Mouse (Mus musculus) forebrain, embryonic 12.5 days (tissue): Measurements from ENCODE around the gene Mcrs1. TPM values are rescaled to one million over a fixed set of nuclear protein-coding genes. Genes with fewer than 3 reads are reported as not detected.
A peak's percentile ranks its signal among the peaks of the same experiment; 100 is the strongest.
"Not testable (repeated sequence)": the region's sequence is repeated elsewhere in the genome, so short reads cannot be mapped to it uniquely, and the experiment has no call there.

Experiments used
- ATAC-seq: fragments of 200-750 bp; cut with Nextera tagmentation; 2 replicates; pipeline ENCODE4 v1.8.0; 2017; ENCODE audit warnings: moderate TSS enrichment; ENCODE audit not compliant: low FRiP score
- H3K27ac ChIP-seq: fragments of 300-500 bp; sonication (generic); 2 replicates; pipeline ENCODE4 v1.5.1; 2016; ENCODE audit warnings: mild to moderate bottlenecking
- H3K27me3 ChIP-seq: fragments of 300-500 bp; sonication (generic); 2 replicates; pipeline ENCODE4 v1.6.1; 2016; ENCODE audit warnings: mild to moderate bottlenecking
- H3K36me3 ChIP-seq: fragments of 300-500 bp; sonication (generic); replicated peaks from 2 replicates; pipeline ENCODE4 v1.6.1; 2016; ENCODE audit warnings: mild to moderate bottlenecking
- H3K4me1 ChIP-seq: fragments of 300-500 bp; sonication (generic); 2 replicates; pipeline ENCODE4 v1.6.1; 2016
- H3K4me2 ChIP-seq: fragments of 300-500 bp; sonication (generic); 2 replicates; pipeline ENCODE4 v1.6.1; 2016; ENCODE audit warnings: mild to moderate bottlenecking, moderate library complexity
- H3K4me3 ChIP-seq: fragments of 300-500 bp; sonication (generic); replicated peaks from 2 replicates; pipeline ENCODE4 v1.5.1; 2016; ENCODE audit warnings: mild to moderate bottlenecking
- H3K9ac ChIP-seq: fragments of 300-500 bp; sonication (generic); 2 replicates; pipeline ENCODE4 v1.6.1; 2016; ENCODE audit warnings: mild to moderate bottlenecking
- H3K9me3 ChIP-seq: fragments of 300-500 bp; sonication (generic); 2 replicates; pipeline ENCODE4 v1.6.1; 2016
- WGBS: fragments of 180-500 bp; shearing (Covaris S2); methylation state at CpG from one replicate; pipeline ENCODE4 v1.1.7; 2016; 5-methylcytosine and 5-hydroxymethylcytosine counted together
- polyA plus RNA-seq: library from polyadenylated mRNA; unstranded; fragments of >200 nt; fragmentation: Nextera tagmentation; extraction: Ambion mirVana; gene quantifications from 2 replicates; pipeline ENCODE4 v1.2.1, GENCODE M21; 2016

The Mcrs1 gene
- polyA plus RNA-seq, 1 experiment from 2014 or later, result 185 TPM

- H3K36me3 ChIP-seq, result peaks cover 80% of the 10 kb centered on the region
Measured at GRCm38 (mm10) chr15:99246736-99247135, 5.0 kb downstream of the Mcrs1 start.

GRCm38 (mm10) chr15:99242045-99242444, 9.7 kb downstream of the Mcrs1 start:
- no peak for ATAC-seq
- Histone ChIP-seq H3K4me2 (no peak overlapping the region), H3K36me3 (peaks cover 65% of the 10 kb centered on the region), H3K27ac (no peak overlapping the region), H3K4me1 (0 out of 2 replicates have a peak, but pooled peaks cover 2% of the 10 kb centered on the region), H3K9ac (no peak overlapping the region), H3K27me3 (no peaks in the 10 kb centered on the region), H3K4me3 (no peak overlapping the region), H3K9me3 (no peaks in the 10 kb centered on the region)
- WGBS, result 91% methylated on average over 10 of the region's 10 CpGs

More at GRCm38 (mm10) chr15:99246736-99247135, 5.0 kb downstream of the Mcrs1 start:
- H3K9me3 ChIP-seq, H3K27ac ChIP-seq, H3K27me3 ChIP-seq, H3K4me3 ChIP-seq, H3K9ac ChIP-seq, ATAC-seq, H3K4me2 ChIP-seq: not testable (repeated sequence)
- H3K4me1 ChIP-seq, result peaks cover 10% of the 10 kb centered on the region
- WGBS, result 92% methylated on average over 6 of the region's 6 CpGs

- H3K27ac ChIP-seq, result no peak overlapping the region
- H3K9ac ChIP-seq, result no peak overlapping the region
- H3K9me3 ChIP-seq, result no peaks in the 10 kb centered on the region
- peaks cover 57% of the 10 kb centered on the region for H3K36me3 ChIP-seq
- no peaks in the 10 kb centered on the region for H3K27me3 ChIP-seq
- 79% methylated on average over 4 of the region's 4 CpGs for WGBS
- no peak overlapping the region for H3K4me2 ChIP-seq
- 0 out of 2 replicates have a peak, but pooled peaks cover 2% of the 10 kb centered on the region for H3K4me1 ChIP-seq
- ATAC-seq, result no peak
- no peak overlapping the region for H3K4me3 ChIP-seq
Measured at GRCm38 (mm10) chr15:99241249-99241648, 10.5 kb downstream of the Mcrs1 start.

- Histone ChIP-seq H3K4me2 (no peak overlapping the region), H3K27me3 (no peaks in the 10 kb centered on the region), H3K4me1 (0 out of 2 replicates have a peak, but pooled peaks cover 2% of the 10 kb centered on the region), H3K9me3 (no peaks in the 10 kb centered on the region), H3K27ac (no peak overlapping the region), H3K36me3 (peaks cover 46% of the 10 kb centered on the region), H3K4me3 (no peak overlapping the region), H3K9ac (no peak overlapping the region)
- 62% methylated on average over 4 of the region's 4 CpGs for WGBS
- ATAC-seq, result no peak
Measured at GRCm38 (mm10) chr15:99240129-99240528, 11.6 kb downstream of the Mcrs1 start.

GRCm38 (mm10) chr15:99238006-99238405, 13.8 kb downstream of the Mcrs1 start:
- H3K27ac ChIP-seq, result no peak overlapping the region
- no peaks in the 10 kb centered on the region for H3K9me3 ChIP-seq
- H3K9ac ChIP-seq, result 0 out of 2 replicates have a peak overlapping the region, but pooled peaks have one; percentile 25
- H3K36me3 ChIP-seq, result peaks cover 25% of the 10 kb centered on the region
- peaks cover 16% of the 10 kb centered on the region; the same call in 1 of the 2 replicates for H3K27me3 ChIP-seq
- 0 out of 2 replicates have a peak, but pooled peaks cover 2% of the 10 kb centered on the region for H3K4me1 ChIP-seq
- no peak overlapping the region for H3K4me3 ChIP-seq
- 67% methylated on average over 11 of the region's 11 CpGs for WGBS
- H3K4me2 ChIP-seq, result no peak overlapping the region
- ATAC-seq, result no peak

GRCm38 (mm10) chr15:99234326-99235010, 17.3 kb downstream of the Mcrs1 start:
- 58% methylated on average over 12 of the region's 12 CpGs for WGBS
- Histone ChIP-seq H3K4me2 (no peak overlapping the region), H3K27ac (no peak overlapping the region), H3K9me3 (no peaks in the 10 kb centered on the region), H3K9ac (no peak overlapping the region), H3K4me1 (0 out of 2 replicates have a peak, but pooled peaks cover 2% of the 10 kb centered on the region), H3K4me3 (no peak overlapping the region), H3K27me3 (peaks cover 43% of the 10 kb centered on the region), H3K36me3 (no peaks in the 10 kb centered on the region)
- no peak for ATAC-seq

- Histone ChIP-seq H3K9me3 (no peaks in the 10 kb centered on the region), H3K27me3 (peaks cover 50% of the 10 kb centered on the region), H3K9ac (no peak overlapping the region), H3K4me2 (no peak overlapping the region), H3K36me3 (no peaks in the 10 kb centered on the region), H3K4me3 (no peak overlapping the region), H3K27ac (no peak overlapping the region), H3K4me1 (0 out of 2 replicates have a peak, but pooled peaks cover 2% of the 10 kb centered on the region)
- WGBS, result 64% methylated on average over 17 of the region's 17 CpGs
- no peak for ATAC-seq
Measured at GRCm38 (mm10) chr15:99233719-99234118, 18.0 kb downstream of the Mcrs1 start.

- ATAC-seq, result no peak
- H3K27ac ChIP-seq, result no peak overlapping the region
- no peak overlapping the region for H3K4me2 ChIP-seq
- H3K27me3 ChIP-seq, result peaks cover 67% of the 10 kb centered on the region
- no peaks in the 10 kb centered on the region for H3K9me3 ChIP-seq
- H3K4me3 ChIP-seq, result no peak overlapping the region
- H3K4me1 ChIP-seq, result no peaks in the 10 kb centered on the region
- no peaks in the 10 kb centered on the region for H3K36me3 ChIP-seq
- no peak overlapping the region for H3K9ac ChIP-seq
- 73% methylated on average over 10 of the region's 10 CpGs for WGBS
Measured at GRCm38 (mm10) chr15:99231998-99232397, 19.8 kb downstream of the Mcrs1 start.

GRCm38 (mm10) chr15:99226090-99226489, 25.7 kb downstream of the Mcrs1 start:
- no peak for ATAC-seq
- Histone ChIP-seq H3K4me2 (no peak overlapping the region), H3K9me3 (no peaks in the 10 kb centered on the region), H3K27me3 (peaks cover 100% of the 10 kb centered on the region), H3K4me1 (peaks cover 37% of the 10 kb centered on the region), H3K4me3 (no peak overlapping the region), H3K9ac (no peak overlapping the region), H3K27ac (no peak overlapping the region), H3K36me3 (no peaks in the 10 kb centered on the region)
- 13% methylated on average over 14 of the region's 14 CpGs for WGBS

GRCm38 (mm10) chr15:99225081-99225810, 26.5 kb downstream of the Mcrs1 start:
- peaks cover 37% of the 10 kb centered on the region for H3K4me1 ChIP-seq
- no peaks in the 10 kb centered on the region for H3K36me3 ChIP-seq
- peaks cover 100% of the 10 kb centered on the region for H3K27me3 ChIP-seq
- WGBS, result under 1% methylated on average over 22 of the region's 22 CpGs
- H3K4me3 ChIP-seq, result peak overlapping the region; percentile 44
- ATAC-seq, result no peak
- H3K9me3 ChIP-seq, result no peaks in the 10 kb centered on the region
- H3K27ac ChIP-seq, result no peak overlapping the region
- peak overlapping the region; percentile 64 for H3K4me2 ChIP-seq
- H3K9ac ChIP-seq, result no peak overlapping the region

- Histone ChIP-seq H3K4me2 (peak within 1 kb of the TSS; percentile 64), H3K27ac (no peak within 1 kb of the TSS), H3K9ac (peak within 1 kb of the TSS; percentile 44), H3K36me3 (no peaks in the 10 kb centered on the region), H3K27me3 (peaks cover 100% of the 10 kb centered on the region), H3K4me1 (peaks cover 37% of the 10 kb centered on the region), H3K9me3 (no peaks in the 10 kb centered on the region), H3K4me3 (peak within 1 kb of the TSS; percentile 44)
- peak; percentile 60; the same call in 1 of the 2 replicates for ATAC-seq
- WGBS, result 1% methylated on average over 58 of the region's 66 CpGs
Measured at GRCm38 (mm10) chr15:99224208-99224911, 27.4 kb downstream of the Mcrs1 start, which contains the start of gene Kcnh3. Kcnh3 (plus strand) TSS chr15:99224861.
